Mouse (Mus musculus) frontal cortex, postnatal 14 days (tissue): ENCODE data around the gene Yod1.

Experiments used
- DNase-seq, 2 experiments: peaks; one replicate each; pipeline ENCODE4 v3.0.0; 2022; ENCODE audit warnings: low spot score in 2 of 2

Yod1 gene

GRCm38 (mm10) chr1:130717291-130717871 is at the start of gene Yod1:
TSS of gene Yod1 (plus strand) at chr1:130717327.
- peak; percentile 78 to 79 for DNase-seq

- DNase-seq, result no peak
These were observed 38.6 kb upstream of the Yod1 start for GRCm38 (mm10) chr1:130678551-130678950.

- DNase-seq, result no peak
These were observed 36.1 kb upstream of the Yod1 start for GRCm38 (mm10) chr1:130681075-130681474.

- DNase-seq, result no peak
These were observed 35.3 kb upstream of the Yod1 start for GRCm38 (mm10) chr1:130681656-130682413.

DNA sequence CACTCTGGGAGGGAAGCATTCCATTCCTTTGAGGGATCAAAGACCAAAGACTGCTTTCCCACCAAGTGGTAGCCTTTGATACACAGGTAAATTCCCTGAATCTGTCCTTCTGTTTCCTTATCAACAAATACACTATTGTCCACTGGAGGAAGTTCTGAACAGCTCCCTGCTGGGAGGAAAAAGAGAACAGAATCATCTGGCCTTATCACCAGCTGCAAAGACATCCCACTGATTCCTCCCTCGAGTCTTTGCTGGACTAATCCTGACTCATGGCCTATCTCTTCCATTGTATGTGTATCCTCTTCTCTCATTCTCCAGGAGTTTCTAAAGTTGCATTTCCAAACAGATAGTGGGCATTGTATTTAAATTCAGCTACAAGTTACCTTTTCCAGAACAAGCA is 33.2 kb upstream of the Yod1 start:
- DNase-seq, result no peak

DNA sequence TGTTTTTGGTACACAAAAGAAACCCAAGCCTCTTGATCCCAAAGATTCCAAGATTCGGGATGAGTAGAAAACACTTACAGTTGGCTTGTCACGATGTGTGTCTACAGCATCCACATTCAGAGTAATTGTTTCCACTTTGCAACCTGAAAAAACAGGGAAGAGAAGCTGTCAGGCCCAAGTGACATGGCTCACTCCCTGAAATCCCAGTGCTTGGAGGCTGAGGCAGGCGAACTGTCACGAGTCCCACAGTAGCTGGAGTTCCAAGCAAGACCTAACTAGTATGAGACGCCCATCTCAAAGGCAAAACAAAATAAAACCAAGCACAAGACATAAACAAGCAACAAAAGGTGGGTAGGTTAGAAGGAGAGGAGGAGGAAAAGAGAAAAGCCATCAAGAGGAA is 18.5 kb upstream of the Yod1 start:
- no peak for DNase-seq

DNA sequence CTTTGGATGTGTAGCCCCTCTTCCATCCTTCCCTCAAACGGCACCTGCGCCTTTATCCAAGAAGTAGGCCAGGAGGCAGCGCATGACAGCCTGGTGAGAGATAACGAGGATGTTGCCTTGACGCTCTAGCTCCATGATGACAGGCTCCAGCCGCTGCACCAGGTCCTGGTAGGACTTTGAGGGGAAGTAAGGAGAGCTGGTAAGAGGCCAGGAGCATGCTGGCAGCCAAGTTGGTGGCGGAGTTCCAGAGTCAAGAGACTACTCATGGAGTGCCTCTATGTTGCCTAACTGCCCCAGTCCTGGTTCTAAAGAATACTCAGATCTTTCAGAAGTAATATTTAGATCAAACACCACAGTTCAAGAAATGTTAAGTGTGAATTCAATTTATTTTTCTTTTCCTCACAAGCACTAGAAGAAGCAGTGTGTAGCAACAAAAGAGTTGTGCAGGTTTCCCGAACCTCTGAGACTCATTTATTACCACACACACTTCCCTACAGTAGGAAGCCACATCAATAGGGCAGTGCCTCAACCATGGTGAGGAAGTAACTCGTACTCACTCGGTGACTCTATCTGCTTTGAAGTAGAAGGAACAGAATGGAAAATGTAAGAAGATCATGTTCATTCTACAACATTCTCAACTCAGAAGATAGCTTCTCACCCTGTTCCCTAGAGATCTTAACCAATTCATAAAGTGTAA is 17.0 kb upstream of the Yod1 start:
- DNase-seq, result peak in 1 of 2 experiments; percentile 15

DNA sequence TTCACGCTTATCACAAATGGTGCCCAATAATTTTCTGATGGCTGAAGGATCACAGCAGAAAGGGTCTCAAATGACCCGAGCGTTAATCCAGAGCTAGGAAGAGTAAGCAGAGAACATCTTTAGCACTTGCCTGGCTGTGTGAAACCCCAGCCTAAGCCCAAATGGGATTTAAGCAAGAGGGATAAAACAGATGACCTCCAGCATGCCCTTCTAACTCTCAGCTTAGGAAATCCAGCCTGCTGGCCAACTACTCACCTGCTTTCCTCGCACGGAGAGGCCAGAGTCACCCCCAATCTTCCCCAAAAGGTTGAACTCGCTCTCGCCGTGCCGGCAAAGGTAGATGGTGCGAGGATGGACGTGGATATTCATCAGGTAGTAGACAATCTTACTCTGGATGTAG is 15.2 kb upstream of the Yod1 start:
- no peak for DNase-seq

- DNase-seq, result no peak
These were observed 13.5 kb upstream of the Yod1 start for GRCm38 (mm10) chr1:130703613-130704012.

GRCm38 (mm10) chr1:130710283-130711080 is 6.6 kb upstream of the Yod1 start:
- no peak for DNase-seq

GRCm38 (mm10) chr1:130714046-130714445 is 3.1 kb upstream of the Yod1 start:
- DNase-seq, result no peak

- DNase-seq, result peak; percentile 94 to 95
These were observed 1.4 kb upstream of the Yod1 start, which contains the start of gene Gm29427 for GRCm38 (mm10) chr1:130715561-130716217. TSS of gene Gm29427 (minus strand) at chr1:130715799.

DNA sequence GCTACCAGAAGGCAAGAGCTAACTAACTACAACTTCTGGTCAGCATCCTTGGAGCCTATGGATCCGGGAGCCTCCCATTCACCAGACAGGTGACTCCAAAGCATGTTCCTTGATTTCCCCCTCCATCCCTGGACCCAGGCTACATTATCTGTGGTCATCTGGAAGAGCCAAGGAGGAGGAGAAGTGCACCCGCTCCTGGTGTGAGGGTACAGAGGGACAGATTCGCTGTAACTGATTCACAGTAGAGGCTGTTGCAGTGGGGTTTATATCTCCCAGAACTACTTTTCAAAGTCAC is 962 bp upstream of the Yod1 start:
- DNase-seq, result no peak

- peak in 1 of 2 experiments; percentile 49 for DNase-seq
These were observed 425 bp upstream of the Yod1 start for GRCm38 (mm10) chr1:130716513-130717290.

GRCm38 (mm10) chr1:130724206-130724605 is 7.1 kb downstream of the Yod1 start:
- DNase-seq, result no peak

DNA sequence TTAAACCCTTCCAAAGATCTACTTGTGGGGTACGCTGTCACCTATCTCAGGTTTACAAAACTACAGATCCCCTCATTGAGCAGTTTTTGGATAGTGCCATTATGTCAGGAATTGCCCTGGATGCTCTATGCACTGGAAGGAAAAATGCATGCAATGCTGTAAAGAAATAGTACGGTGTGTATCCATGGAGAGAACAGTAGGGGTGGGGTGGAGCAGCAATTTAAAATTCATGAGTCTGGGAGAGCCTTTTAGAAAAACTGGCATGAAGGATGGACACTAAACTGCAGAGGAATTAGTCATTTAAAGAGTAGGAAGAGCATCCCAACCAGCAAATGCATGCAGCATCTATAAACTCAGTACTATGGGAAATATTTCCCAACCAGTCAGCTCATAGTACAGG is 9.3 kb downstream of the Yod1 start:
- DNase-seq, result no peak

DNA sequence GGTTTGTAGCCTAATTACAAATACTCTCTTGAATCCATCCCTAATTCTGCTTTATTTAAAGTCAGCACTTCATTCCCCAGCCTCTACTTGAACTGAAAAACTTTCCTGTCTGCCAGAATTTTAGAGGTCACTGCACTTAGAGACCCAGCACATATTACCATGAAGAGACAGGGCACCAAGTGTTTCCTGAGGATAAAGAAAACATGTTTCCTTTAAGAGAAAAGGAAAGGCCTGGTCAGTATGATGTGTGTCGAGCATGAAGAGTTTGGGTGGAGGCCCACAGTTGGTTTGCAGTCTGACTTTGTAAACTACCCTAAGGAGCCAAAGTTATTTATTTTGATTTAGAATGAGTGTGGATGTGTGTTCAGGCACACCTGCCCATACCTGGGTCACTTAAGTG is 10.9 kb downstream of the Yod1 start:
- DNase-seq, result no peak

GRCm38 (mm10) chr1:130728708-130729107 is 11.6 kb downstream of the Yod1 start:
- DNase-seq, result no peak

DNA sequence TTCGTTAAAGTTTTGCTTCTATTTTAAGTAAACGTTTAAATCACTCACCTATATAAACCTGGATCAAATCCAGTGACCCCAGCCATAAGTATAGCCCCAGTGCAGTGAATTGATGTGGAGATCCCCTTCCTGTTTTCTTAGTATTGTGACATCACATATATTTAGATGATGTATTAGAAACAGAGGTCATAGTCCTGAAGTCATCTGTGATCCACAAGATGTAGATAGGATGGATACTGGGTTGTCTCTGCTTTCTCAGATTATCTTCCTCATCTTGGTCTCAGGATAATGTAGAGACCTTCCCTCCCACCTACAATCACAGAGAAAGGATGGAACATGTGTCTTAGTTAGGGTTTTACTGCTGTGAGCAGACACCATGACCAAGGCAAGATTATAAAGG is 12.0 kb downstream of the Yod1 start, which contains the start of gene Pfkfb2:
Gene Pfkfb2 (minus strand): TSS at position 101 of the 400 bp plus-strand sequence.
- DNase-seq, result no peak

GRCm38 (mm10) chr1:130731741-130732337 is 14.7 kb downstream of the Yod1 start, which contains the start of gene AA986860:
TSS of gene AA986860 (plus strand) at chr1:130731976.
- DNase-seq, result no peak
